Mouse (Mus musculus): Measurements from ENCODE around the gene Gsdma3.
"Not testable (repeated sequence)": the region's sequence is repeated elsewhere in the genome, so short reads cannot be mapped to it uniquely, and the experiment has no call there.

The Gsdma3 gene

GRCm38 (mm10) chr11:98597363-98597762 lies 28.8 kb upstream of the Gsdma3 start:
- peak; percentile 43 for DNase-seq

DNA sequence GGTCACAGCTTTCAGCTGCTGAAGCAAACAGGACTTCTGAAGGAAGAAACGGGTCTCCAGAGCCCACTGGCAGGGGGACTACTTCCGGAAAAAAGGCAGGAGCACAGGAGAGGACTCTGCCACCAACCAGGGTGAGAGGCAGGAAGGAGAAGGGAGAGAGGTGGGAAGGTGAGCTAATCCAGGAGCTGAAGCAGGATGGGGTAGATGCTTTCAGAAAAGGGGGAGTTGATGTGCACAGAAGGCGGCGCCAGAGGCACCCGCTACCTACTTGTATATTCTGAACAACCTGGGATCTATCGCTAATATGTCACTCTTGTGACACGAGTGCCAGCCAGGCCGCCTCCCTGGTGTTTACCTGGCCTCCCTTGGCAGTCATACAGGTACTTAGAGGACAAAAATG lies 28.2 kb upstream of the Gsdma3 start, which contains the start of gene Lrrc3c:
Lrrc3c (plus strand) TSS at position 301 of the 400 bp plus-strand sequence.
- no peak for DNase-seq

- peak; percentile 11 for DNase-seq
These were observed 27.3 kb upstream of the Gsdma3 start for GRCm38 (mm10) chr11:98598851-98599290.

GRCm38 (mm10) chr11:98599291-98599690 lies 26.9 kb upstream of the Gsdma3 start:
- DNase-seq: no peak

DNA sequence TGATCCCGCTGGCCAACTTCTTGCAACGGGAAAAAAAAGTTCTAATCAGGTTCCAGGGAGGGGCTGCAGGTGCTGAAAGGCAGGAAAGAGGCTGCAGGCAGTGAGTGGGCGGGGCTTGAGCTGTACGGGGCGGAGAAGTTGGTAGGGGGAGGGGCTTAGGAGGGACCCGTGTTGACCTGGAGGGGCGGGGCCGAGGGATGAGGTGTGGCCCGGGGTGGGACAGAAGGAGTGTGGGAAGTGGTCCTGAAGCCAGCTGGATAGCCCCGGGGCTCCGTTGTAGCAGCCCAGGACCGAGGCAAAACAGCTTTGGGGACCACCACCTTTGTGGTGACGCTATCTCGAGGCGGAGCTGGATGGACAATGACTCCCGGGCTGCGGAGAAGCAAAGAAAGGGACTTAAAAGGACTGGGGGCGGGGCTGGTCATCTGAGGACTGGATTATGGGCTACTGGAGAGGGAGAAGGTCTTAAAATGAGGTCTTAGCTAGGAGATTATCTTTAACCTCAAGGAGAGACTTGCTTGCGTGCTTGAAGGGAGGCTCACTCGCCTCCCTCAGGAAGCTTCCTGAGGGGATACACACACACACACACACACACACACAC lies 24.0 kb upstream of the Gsdma3 start:
- DNase-seq: no peak

- no peak for DNase-seq
These were observed 22.2 kb upstream of the Gsdma3 start for GRCm38 (mm10) chr11:98603953-98604352.

GRCm38 (mm10) chr11:98604911-98605310 lies 21.2 kb upstream of the Gsdma3 start:
- not testable (repeated sequence) for DNase-seq

GRCm38 (mm10) chr11:98606763-98607162 lies 19.4 kb upstream of the Gsdma3 start:
- peak; percentile 8 for DNase-seq

DNA sequence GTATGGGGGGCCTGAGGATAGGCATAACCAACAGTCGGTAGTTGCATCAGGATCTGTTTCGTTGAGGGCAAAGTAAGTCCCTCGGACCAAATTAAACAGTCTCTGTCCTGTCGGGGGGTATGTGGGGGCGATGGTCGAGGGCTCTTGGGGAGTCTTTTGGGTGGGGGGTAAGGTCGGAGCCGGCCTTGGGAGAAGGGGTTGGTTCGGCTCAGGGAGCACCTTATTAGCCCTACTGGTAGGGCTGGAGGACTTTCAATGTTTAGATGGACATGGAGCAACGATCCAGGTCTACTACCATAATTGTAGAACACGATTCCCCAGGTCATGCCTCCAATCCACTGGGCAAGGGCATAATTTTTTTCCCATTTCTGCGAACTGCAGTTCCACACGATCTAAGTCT lies 5.4 kb upstream of the Gsdma3 start:
- no peak for DNase-seq

DNA sequence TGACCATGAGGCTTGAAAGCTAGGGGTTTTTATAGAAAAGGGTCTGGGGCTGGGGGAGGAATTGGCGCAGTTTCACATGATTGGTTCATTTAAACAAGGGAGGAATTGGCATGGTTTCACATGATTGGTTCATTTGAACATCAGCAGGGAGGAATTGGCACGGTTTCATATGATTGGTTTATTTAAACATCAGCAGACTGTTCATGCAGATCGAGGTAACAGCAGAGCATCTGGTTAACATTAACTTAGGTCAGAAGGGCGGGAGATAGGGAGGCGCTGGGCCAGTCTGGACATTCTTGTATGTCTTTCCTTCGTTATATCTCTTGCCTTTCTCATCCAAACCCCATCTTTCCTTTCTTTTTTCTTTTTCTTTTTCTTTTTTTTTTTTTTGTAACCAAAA lies 2.2 kb upstream of the Gsdma3 start:
- DNase-seq: not testable (repeated sequence)

GRCm38 (mm10) chr11:98624381-98624780 lies 1.8 kb upstream of the Gsdma3 start:
- not testable (repeated sequence) for DNase-seq

GRCm38 (mm10) chr11:98628706-98629105 lies 2.5 kb downstream of the Gsdma3 start:
- DNase-seq: no peak

- DNase-seq: no peak
These were observed 4.5 kb downstream of the Gsdma3 start for GRCm38 (mm10) chr11:98630646-98631045.

DNA sequence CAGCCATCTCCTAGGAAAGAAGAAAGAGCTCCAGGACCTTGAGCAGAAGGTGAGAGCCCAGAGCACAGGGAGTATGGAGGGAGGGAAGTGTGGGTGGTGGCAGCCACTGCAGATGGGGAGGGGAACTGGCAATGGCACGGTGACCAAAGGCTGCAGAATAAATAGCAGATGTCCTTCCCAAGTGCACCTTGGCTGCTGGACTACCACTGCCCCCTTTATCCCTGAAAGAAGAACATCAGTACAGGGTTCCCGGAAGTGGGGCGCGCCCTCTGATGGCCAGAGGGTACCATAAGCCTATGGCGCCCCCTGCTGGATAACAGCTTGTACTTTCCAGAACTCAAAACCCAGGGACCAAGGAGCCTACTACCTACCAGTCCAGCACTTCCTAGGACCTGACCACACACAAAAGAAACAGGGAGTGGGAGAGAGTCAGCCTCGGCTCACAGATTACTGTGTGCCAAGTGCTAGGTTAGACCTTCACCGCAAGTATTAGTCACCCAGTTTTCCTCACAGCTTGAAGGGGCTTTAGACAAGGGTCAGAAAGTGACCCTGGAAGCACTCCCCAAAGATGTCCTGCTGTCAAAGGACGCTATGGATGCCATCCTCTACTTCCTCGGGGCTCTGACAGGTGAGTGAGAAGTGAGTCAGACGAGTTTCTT lies 9.3 kb downstream of the Gsdma3 start:
- DNase-seq: peak; percentile 16

GRCm38 (mm10) chr11:98637501-98637900 lies 11.3 kb downstream of the Gsdma3 start:
- no peak for DNase-seq

DNA sequence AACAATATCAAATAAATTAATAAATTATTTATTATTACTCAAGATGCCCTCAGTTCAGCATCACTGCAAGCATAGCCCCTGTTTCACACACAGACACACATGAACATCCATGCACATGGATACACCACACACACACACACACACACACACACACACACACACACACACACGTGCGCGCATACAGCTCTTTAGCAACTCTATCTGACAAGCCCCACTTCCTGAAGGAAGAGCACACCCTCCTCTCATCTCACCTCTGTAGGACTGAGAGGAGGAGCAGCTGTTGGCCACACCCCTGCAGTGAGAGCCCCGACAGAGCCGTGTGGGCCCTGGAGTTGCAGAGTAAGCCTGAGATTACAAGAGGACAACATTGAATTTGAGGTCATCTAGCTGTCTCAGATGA lies 13.9 kb downstream of the Gsdma3 start:
- DNase-seq: no peak

- no peak for DNase-seq
These were observed 18.6 kb downstream of the Gsdma3 start for GRCm38 (mm10) chr11:98644757-98645156.

DNA sequence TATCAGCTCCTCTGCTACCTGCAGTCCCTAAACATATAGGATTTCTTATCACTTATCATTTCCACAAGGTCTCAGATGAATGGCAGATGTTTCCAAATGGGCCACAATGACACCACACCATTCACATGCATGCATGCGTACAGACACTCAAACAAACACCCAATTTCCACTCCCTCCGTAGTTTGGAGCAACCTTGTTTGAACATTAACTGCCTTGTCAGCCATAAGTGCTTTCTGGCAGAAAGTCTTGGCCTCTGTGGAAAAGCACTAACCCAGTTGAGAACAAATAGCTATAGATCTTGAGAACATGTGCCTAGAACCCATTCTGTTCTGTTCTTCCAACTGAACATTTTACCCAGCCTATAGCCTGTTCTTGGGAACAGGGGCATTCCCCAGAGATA lies 19.8 kb downstream of the Gsdma3 start:
- DNase-seq: no peak

GRCm38 (mm10) chr11:98646459-98646858 lies 20.3 kb downstream of the Gsdma3 start, which contains the start of gene Gsdma2:
Gene Gsdma2, plus strand, starts transcription at chr11:98646759.
- no peak for DNase-seq

GRCm38 (mm10) chr11:98655076-98655475 lies 28.9 kb downstream of the Gsdma3 start:
- peak; percentile 32 for DNase-seq

DNA sequence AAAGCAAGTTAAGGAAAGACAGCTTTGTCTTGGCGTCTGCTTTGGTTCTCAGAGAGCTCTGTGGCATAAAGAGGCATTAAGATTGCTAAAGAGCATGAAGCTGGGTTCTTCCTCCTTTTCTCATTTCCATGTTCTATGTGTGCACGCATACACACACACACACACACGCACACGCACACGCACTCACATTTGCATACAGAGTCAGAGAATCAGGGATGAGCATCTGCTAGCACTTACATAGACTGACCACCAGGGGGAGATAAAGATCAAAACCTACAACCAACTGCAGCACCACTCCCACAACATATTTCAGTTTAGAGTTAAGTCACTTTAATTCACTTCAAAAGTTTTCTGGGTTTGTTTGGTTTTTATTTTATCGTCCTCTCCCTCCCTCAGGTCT lies 34.4 kb downstream of the Gsdma3 start:
- DNase-seq: peak; percentile 54

DNA sequence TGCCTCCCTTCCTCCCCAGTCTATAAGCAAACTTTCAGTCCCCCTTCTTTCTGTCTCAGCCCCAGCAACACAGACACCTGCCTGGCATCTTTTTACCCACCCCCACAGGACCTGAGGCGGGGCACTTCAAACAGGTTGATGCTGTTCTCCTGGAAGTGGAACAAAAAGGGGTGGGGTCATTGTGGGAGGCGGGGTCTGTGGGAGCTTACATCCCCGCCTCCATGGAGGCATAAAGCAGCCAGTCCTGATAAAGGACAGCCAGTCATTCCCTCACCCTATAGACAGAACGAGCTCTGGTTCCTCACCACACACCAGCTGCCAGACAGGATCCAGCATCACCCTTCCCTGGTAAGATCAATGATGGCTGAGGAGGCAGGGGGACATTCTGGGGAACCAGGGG lies 37.9 kb downstream of the Gsdma3 start, which contains the start of gene Gsdma:
Gsdma (plus strand) TSS at position 261 of the 400 bp plus-strand sequence.
- no peak for DNase-seq

DNA sequence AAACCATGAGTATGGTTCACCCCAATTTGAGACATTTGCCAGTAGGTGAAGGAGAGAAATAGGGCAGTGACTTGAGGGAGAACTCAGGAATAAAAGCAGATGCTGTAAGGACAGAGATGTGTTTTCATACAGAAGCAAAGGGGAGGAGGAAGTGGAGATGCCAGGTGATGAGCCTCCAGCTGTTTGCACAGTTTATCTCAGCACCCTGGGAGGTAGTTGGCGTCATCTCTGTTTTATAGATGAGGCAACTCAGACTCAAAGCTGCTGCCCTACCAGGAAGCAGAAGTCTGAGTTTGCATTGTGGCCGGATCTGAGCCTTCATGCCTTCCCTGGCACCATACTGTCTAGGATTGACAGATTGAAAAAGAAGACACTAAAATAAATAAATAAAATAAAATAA lies 42.8 kb downstream of the Gsdma3 start:
- no peak for DNase-seq

GRCm38 (mm10) chr11:98671284-98671815 lies 45.2 kb downstream of the Gsdma3 start:
- no peak for DNase-seq
